Mouse (Mus musculus) left cerebral cortex, adult 2 months (tissue): ENCODE measurements around the gene Adcy9. TPM values are rescaled to one million over a fixed set of nuclear protein-coding genes. Genes with fewer than 3 reads are reported as not detected.
"Not testable (repeated sequence)": the region's sequence is repeated elsewhere in the genome, so short reads cannot be mapped to it uniquely, and the experiment has no call there.

ENCODE experiments used
- DNase-seq, 2 experiments: peaks; one replicate each; pipeline ENCODE4 v3.0.0; 2021 to 2022; ENCODE audit warnings: low spot score in 2 of 2, mixed read lengths in 1 of 2; ENCODE audit errors: extremely low spot score in 1 of 2
- H3K27ac ChIP-seq: fragments of 200-600 bp; 2 replicates; pipeline ENCODE4 v1.8.1; 2022
- H3K4me3 ChIP-seq: fragments of 200-600 bp; 2 replicates; pipeline ENCODE4 v1.8.1; 2022
- CTCF ChIP-seq: fragments of 200-600 bp; IDR thresholded peaks from 2 replicates; pipeline ENCODE4 v1.8.1; 2022; ENCODE audit warnings: antibody characterized with exemption, mild to moderate bottlenecking, moderate library complexity
- intact Hi-C: fragments of 180-260 bp; cut with DNase I; formaldehyde crosslinking; loops from one replicate; pipeline ENCODE4 v1.15.1; 2025
- total RNA-seq, 2 experiments: library from RNA; stranded (reverse); gene quantifications; 2 replicates each; pipeline ENCODE4 v1.2.3; 2021

Gene Adcy9
- total RNA-seq, 2 experiments from 2014 or later: 73.3 to 80.4 TPM

DNA sequence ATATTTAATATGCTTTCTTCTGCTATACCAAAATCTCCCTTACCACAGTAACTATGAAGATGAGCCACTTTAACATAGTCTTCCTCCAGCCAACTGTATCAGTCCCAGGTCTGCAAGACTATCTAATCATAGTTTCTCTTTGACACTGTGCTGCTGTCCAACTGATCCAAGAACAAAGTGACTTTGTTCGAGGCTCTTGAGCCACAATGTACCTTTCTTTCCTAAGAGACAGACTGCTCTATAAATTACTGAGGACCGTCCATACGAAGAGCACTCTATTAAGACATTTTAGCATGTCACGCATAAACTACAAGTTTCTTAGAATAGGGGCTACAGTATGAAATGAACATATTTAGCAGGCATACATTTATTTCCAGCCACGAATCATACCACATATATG lies 46.0 kb downstream of the Adcy9 start:
- Histone ChIP-seq H3K4me3 (no peak overlapping the region), H3K27ac (no peak overlapping the region)
- DNase-seq: no peak
- intact Hi-C loops: no loop called here
- TF ChIP-seq CTCF: no peak

DNA sequence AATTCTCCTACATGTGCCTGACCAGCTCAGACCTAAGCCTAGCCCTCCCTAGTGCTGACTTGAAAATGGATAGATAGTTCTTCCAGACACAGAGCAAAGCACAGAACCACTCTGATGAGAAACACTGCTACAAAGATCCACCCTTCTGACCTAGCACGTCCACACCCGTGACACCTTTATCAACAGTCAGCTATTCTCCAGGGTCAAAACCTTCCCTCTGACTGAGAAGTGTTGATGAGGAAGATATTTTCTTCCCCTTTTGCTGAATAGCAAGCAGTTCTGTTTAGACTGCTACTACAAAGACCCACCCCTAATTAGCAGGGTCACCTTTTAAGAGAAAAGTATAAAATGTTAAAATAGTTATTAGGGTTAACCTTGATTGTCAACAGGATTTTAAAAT lies 49.3 kb downstream of the Adcy9 start:
- no peak for TF ChIP-seq CTCF
- Histone ChIP-seq H3K4me3 (no peak overlapping the region), H3K27ac (no peak overlapping the region)
- intact Hi-C loops: no loop called here
- DNase-seq: no peak

DNA sequence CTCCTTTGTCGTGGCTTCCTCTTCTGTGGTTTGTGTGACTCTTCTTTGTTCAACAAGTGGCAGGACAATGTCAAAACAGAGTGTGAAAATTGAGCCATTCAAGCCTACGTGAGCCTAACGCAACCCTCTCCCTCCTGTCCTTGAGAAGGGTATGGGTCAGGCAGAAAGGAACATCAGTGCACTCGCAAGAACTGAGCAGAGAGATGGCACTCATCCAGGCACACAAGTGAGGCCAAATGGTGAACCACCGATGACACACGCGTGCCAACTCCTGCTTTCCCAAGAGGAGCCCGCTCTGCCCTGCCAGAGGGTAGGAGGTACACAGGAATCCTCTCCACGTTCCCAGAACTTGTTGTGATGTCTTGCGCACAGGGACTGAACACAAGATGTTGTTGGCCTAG lies 50.2 kb downstream of the Adcy9 start:
- Histone ChIP-seq H3K27ac (no peak overlapping the region), H3K4me3 (no peak overlapping the region)
- DNase-seq: no peak
- intact Hi-C loops: no loop called here
- no peak for TF ChIP-seq CTCF

DNA sequence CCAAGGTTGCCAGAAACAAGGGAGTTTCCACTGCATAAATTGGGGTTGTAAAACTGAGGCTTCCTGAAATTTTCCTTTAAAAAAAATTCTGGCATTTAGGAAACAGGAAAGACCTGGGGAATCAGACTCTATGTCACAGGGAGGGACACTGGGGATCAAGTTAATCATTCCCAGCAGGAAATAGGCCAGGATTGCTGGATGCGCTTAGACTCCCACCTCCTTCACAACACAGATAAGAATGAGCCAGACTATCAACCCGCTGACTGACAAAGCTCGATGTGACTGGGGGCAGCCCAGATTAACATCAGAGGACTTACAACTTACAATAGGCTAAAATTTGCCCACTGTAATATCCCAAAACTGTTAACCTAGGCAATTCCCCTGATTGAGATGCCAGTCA lies 52.4 kb downstream of the Adcy9 start:
- H3K4me3 ChIP-seq: no peak overlapping the region
- TF ChIP-seq CTCF: no peak
- DNase-seq: no peak
- H3K27ac ChIP-seq: no peak overlapping the region
- intact Hi-C loops: no loop called here

DNA sequence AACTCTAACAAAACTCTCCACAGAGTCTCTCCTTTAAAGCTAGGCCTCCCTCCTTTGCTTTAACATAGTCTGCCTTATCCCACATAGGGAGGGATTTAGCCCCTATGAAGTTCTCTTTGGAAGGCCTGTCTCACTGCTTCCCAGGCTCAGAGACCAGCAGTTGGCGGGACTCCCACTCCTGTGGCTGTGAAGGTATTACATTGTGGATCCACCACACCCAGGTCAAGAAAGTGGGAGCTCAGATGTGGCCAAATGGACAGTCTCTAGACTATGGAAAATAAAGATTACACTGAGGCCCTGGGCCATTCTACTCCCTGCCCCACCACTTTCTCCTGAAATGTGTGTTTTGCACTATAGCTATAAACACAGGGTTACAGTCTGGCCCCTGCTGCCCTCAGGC lies 53.0 kb downstream of the Adcy9 start:
- DNase-seq: no peak
- no peak for TF ChIP-seq CTCF
- intact Hi-C loops: no loop called here
- Histone ChIP-seq H3K4me3 (no peak overlapping the region), H3K27ac (no peak overlapping the region)

DNA sequence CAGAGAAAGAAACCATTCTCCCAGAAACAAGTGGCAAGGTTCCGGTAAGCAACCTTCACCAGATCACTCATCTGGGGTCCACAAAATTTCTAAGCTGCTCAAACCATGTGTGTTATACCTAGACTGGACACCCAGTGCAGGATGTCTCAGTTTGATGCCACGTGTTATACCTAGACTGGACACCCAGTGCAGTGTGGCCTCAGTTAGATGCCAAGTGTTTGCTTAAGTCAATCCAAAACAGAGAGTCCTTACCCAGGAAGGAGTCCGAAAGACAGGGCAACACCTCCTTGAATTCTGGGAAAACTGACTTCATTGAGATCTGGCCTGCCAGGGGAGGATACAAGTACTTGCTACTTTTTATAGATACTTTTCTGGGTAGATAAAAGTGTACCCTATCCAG lies 53.6 kb downstream of the Adcy9 start:
- DNase-seq: no peak
- intact Hi-C loops: no loop called here
- no peak for TF ChIP-seq CTCF
- H3K27ac ChIP-seq: no peak overlapping the region
- H3K4me3 ChIP-seq: no peak overlapping the region

DNA sequence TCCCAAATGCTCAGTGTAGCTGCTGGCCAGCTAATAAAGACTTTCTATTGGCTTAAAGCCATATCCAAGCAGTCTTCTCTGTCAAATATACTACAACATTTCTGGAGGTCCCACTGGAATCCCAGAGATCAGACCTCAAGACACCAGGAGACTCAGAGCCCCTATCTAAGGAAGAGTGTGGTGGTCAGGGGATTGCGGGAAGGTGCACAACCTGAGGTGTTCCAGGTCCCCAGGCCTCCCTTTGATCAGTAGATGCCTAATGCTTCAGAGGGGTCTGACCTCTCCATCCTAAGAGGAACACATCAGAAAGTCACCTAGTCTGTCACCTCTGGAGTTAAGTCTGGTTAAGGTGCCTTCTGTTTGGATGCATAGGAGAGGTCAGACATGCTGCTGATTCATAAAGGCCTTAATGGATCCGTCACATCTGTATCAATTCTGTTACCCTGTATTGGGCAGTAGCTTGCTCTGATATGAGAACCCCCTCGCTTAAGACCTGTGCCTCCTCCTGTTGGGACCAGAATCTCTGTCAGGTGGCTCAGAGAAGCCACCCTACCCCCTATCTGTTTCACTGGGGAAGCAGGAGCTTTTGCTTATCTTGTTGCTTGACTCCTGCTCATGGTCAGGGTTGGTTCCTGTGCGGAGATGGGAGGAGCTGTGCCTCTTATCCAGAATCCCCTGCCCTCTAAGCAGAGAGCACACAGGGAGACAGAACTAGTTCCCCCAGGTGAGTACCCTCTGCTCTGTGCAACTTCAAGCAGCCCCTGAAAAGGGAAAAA lies 56.8 kb downstream of the Adcy9 start:
- H3K4me3 ChIP-seq: no peak overlapping the region
- no peak overlapping the region for H3K27ac ChIP-seq
- no peak for TF ChIP-seq CTCF
- intact Hi-C loops: no loop called here
- DNase-seq: no peak

DNA sequence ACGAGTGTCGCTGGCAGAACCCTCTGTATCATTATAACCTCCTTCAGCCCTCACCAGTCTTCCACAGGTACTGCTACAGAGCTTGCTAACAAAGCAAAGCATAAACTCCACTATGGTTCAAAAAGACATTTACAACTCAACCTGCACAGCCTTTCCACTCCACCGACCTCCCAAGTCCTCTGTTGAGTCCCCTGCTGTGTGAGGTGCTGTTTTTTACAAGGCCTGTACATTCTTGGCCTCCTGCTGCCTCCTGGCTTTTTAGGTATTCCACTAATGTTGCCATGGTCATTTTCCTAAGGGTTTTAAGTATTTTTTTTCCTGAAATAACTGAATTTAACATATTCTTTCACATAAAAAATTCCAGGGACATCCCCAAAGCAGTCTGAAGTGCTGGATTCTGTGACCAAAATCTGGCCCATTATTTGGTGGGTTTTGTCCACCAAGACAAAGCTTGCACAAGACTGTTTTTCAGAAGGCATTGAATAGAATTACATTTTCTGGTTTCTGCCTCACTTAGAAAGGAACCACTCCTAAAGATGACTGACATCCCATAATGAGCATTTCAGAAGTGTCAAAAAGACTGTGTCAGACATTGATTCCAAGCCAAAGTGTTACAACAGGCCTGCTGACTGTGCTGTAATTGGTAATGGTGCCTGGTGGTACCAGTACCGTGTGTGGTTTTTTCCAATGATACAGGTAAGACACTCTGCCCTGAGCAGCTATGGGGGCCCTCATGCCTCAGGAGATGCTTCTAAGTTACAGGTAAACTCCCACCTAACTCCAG lies 64.8 kb downstream of the Adcy9 start:
- H3K27ac ChIP-seq: no peak overlapping the region
- no peak for DNase-seq
- H3K4me3 ChIP-seq: no peak overlapping the region
- no peak for TF ChIP-seq CTCF
- intact Hi-C loops: no loop called here

DNA sequence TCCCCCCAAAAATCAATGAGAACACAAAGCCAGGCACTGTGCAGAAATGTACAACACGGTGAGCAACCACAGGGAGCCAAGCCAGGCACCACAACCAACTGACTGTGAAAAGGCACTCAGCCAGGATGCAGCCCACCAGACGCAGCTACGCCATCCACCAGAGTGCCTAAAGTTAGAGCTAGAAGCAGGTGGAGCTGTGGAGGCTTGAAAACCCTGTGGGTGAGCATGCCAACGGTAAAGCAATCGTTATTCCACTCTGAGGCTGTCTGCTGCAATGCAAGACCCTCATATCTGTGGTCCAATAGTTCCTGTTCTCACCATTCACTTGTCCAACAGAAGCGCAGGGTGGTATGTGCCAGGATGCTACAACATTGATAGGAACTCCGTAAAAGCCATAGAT lies 77.7 kb downstream of the Adcy9 start:
- no peak overlapping the region for H3K4me3 ChIP-seq
- DNase-seq: peak; percentile 40 to 61
- TF ChIP-seq CTCF: no peak
- intact Hi-C loops: no loop called here
- no peak overlapping the region for H3K27ac ChIP-seq

DNA sequence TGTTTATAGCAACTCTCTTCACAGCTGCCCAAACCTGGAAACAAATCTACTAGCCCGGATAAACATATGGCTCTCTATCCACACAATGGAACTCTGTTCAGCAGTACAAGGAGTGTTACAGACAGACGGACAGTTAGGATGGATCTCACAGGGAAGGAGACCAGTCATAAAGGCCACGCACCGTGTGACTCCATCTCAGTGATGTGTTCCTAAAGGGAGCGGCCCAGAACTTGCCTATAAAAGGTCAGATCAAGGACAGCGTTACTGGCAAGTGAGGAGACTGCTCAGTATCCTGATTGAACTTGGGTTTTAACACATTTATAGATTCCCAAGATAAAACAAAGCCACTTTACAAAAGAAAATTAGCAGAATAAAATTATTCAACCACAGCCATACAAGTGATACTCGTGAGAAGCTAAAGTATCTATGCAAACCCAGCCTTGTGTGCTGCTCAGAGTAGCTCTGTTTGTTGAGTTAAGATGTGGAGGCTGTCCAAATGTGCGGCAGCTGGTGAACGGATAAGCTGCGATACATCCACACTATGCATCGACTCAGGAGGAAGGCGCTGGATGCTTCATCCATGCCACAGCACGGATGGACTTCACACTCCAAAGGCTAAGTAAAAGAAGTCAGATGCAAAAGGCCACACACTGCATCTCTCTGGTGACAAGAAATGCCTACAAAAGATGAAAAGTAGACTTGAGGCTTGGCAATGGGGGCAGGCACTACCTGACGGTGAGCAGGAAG lies 78.8 kb downstream of the Adcy9 start:
- no peak for TF ChIP-seq CTCF
- intact Hi-C loops: no loop called here
- Histone ChIP-seq H3K4me3 (no peak overlapping the region), H3K27ac (no peak overlapping the region)
- DNase-seq: peak in 1 of 2 experiments; percentile 36

DNA sequence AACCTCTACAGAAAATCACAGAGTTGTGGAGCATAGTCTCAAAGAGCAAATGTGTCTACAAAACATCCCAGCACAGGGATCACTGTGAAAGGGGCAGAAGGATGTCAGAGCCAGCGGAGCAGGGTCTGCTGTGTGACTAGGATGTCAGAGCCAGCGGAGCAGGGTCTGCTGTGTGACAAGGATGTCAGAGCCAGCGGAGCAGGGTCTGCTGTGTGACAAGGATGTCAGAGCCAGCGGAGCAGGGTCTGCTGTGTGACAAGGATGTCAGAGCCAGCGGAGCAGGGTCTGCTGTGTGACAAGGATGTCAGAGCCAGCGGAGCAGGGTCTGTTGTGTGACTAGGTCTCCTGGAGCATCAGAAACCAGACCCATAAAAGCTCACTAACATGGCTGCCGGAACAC lies 81.1 kb downstream of the Adcy9 start:
- H3K4me3 ChIP-seq, H3K27ac ChIP-seq, intact Hi-C loops: not testable (repeated sequence)
- DNase-seq: peak in 1 of 2 experiments; percentile 17

DNA sequence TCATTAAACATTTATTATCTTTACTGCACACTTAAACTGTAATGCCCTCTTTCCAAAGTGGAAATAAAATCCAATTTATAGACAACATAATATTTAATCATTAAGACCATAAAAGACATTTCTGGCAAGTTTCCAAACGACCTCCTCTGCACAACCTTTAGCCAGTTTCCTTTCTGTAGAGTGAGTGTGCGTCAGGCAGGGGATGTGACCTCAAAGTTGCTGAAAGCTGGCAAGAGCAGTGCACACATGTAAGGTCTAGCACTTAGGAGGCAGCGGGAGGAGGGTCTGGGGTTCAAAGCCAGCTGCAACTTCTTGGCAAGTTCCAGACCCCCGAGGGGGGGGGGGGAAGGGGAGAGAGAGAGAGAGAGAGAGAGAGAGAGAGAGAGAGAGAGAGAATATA lies 83.0 kb downstream of the Adcy9 start:
- TF ChIP-seq CTCF: no peak
- Histone ChIP-seq H3K27ac (no peak overlapping the region), H3K4me3 (no peak overlapping the region)
- intact Hi-C loops: no loop called here
- DNase-seq: peak in 1 of 2 experiments; percentile 6
